Mouse (Mus musculus) lung, adult 2 months (tissue): Measurements from ENCODE around the gene Galnt6. TPM values are rescaled to one million over a fixed set of nuclear protein-coding genes. Genes with fewer than 3 reads are reported as not detected.
A peak's percentile ranks its signal among the peaks of the same experiment; 100 is the strongest.
"Not testable (repeated sequence)": the region's sequence is repeated elsewhere in the genome, so short reads cannot be mapped to it uniquely, and the experiment has no call there.

Experiments
- DNase-seq: peaks from one replicate; pipeline ENCODE4 v3.0.0; 2022
- H3K4me1 ChIP-seq: fragments of 200-500 bp; 2 replicates; pipeline ENCODE4 v1.6.1; 2011; ENCODE audit warnings: low read length; ENCODE audit not compliant: control insufficient read depth, insufficient read depth
- H3K4me3 ChIP-seq: fragments of 200-500 bp; replicated peaks from 2 replicates; pipeline ENCODE3; 2011; ENCODE audit warnings: low read depth, mild to moderate bottlenecking, control low read depth, low read length; ENCODE audit errors: extremely low read depth
- CTCF ChIP-seq: fragments of 200-500 bp; IDR thresholded peaks from 2 replicates; pipeline ENCODE4 v1.5.1; 2011; ENCODE audit warnings: mild to moderate bottlenecking, low read length, control low read depth; ENCODE audit not compliant: insufficient read depth
- POLR2A ChIP-seq: fragments of 200-500 bp; IDR thresholded peaks from 2 replicates; pipeline ENCODE4 v1.6.1; 2011; ENCODE audit warnings: low read depth, mild to moderate bottlenecking, control low read depth, low read length, borderline replicate concordance; ENCODE audit errors: extremely low read depth
- WGBS: fragments of 180-500 bp; shearing (Covaris S2); methylation state at CpG from one replicate; pipeline ENCODE4 v1.1.7; 2018; 5-methylcytosine and 5-hydroxymethylcytosine counted together
- polyA plus RNA-seq: library from polyadenylated mRNA; depleted of rRNA; stranded (reverse); fragments of >200 nt; gene quantifications from 2 replicates; pipeline ENCODE4 v1.2.3, GENCODE M21; 2012; rRNA removed

Galnt6 gene
- 3.8 and 4.0 TPM in 2 replicates for polyA plus RNA-seq

DNA sequence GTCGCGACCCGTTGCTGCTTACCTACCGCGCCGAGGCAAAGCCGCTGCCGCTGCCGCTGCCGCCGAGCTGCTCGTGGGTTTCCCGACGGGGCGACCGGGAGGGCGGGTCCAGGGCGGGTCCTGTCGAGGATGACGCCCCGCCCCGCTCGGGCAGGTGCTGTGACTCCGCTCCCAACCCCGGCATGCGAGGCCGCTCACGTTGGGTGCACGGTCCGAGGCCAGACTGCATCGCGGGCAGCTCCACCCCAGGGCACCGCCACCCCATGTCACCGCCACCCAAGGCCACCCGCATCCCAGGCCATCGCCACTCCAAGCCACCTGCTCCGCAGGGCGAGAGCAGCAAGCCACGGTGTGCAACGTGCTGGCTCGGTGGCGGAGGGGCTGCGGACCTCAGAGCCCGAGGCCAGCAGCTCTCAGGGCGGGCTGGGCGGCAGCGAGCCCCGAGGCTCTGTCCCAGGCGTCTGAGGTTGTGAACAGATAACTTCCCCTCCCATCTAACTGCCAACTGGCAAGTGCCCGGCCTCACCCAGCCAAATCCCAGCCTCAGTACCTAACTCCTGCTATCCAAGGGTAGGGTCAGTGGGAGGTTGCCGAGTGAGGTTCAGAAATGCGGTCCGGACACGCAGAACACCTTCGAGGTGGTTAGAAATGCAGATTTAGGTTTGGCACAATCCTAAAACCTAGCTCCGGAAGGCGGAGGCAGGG is at the start of gene Galnt6:
Gene Galnt6 (minus strand): TSS at position 96 of the 705 bp plus-strand sequence.
- DNase-seq, result no peak
- 7% methylated on average over 57 of the region's 57 CpGs for WGBS
- peaks cover 3% of the 10 kb centered on the region; the same call in 1 of the 2 replicates for H3K4me1 ChIP-seq
- peak within 1 kb of the TSS; percentile 56 for H3K4me3 ChIP-seq
- TF ChIP-seq POLR2A (no peak), CTCF (no peak)

DNA sequence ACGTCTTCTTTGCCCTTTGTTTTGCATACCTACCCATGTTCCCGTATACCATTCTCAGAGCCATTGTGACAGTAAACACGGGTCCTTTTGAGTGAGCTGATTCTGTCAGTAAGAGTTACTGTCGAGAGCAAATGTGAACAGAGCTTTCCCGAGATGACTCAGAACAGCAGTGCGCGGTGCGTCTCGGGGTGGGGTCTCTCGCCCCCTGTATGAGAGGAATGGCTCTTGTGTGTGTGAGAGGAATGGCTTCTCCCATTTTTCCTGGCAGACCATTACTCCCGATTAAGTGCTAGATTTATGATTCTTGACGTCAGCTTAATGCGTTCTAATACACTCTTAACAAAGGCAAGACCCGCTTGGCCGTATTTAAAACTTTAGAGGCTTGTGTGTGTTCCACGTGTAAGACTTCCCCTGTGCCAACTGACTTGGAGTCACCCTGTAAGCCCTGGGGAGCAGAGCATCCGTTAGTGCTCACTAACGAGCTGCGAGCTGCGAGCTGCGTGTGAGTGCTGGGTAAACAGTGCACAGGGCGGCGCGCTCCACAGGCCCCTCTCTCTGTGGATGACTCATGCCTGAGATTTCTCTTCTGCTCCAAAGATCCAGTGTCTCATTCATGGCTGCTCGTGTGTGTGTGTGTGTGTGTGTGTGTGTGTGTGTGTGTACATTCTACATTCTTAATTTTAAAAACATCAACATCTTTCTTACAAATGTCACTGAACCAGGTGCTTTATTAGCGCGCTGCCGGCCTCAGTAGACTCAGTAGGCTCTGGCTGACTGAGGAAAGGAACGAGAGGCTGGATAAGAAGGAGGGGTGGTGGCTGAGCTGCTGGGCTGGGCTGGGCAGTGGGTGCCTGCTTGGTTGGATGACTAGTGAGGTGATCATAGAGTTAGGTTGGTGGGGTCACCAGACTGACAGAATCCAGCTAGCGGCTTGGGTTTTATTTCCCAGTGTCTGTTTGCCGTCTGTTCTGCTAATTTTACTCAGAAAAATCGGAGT is 48.1 kb upstream of the Galnt6 start:
- TF ChIP-seq POLR2A, result no peak
- TF ChIP-seq CTCF, result no peak
- no peak for DNase-seq
- 37% methylated on average over 32 of the region's 32 CpGs for WGBS
- H3K4me1 ChIP-seq, result no peaks in the 10 kb centered on the region
- no peak overlapping the region for H3K4me3 ChIP-seq

DNA sequence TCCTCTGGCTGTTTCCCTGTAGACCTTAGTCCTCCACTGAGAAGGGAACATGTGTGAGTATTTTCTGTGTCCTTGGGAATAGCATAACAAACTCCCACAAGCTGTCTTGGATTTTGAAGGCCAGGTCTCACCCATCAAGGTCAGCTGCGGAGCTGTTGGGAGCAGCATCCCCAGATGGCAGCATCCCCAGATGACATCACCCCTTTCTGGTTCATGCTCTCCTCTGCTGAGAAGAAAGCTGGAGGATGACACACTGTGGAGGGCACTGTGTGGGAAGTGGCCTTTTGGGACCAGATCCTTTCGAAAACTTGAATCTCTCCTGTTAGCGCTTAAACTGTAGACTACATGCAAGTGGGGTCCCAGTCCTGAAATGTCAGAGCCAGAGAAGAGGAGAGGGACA is 47.2 kb upstream of the Galnt6 start:
- H3K4me3 ChIP-seq, result no peak overlapping the region
- DNase-seq, result no peak
- no peaks in the 10 kb centered on the region for H3K4me1 ChIP-seq
- 87% methylated on average over 3 of the region's 3 CpGs for WGBS
- TF ChIP-seq POLR2A, result no peak
- no peak for TF ChIP-seq CTCF

DNA sequence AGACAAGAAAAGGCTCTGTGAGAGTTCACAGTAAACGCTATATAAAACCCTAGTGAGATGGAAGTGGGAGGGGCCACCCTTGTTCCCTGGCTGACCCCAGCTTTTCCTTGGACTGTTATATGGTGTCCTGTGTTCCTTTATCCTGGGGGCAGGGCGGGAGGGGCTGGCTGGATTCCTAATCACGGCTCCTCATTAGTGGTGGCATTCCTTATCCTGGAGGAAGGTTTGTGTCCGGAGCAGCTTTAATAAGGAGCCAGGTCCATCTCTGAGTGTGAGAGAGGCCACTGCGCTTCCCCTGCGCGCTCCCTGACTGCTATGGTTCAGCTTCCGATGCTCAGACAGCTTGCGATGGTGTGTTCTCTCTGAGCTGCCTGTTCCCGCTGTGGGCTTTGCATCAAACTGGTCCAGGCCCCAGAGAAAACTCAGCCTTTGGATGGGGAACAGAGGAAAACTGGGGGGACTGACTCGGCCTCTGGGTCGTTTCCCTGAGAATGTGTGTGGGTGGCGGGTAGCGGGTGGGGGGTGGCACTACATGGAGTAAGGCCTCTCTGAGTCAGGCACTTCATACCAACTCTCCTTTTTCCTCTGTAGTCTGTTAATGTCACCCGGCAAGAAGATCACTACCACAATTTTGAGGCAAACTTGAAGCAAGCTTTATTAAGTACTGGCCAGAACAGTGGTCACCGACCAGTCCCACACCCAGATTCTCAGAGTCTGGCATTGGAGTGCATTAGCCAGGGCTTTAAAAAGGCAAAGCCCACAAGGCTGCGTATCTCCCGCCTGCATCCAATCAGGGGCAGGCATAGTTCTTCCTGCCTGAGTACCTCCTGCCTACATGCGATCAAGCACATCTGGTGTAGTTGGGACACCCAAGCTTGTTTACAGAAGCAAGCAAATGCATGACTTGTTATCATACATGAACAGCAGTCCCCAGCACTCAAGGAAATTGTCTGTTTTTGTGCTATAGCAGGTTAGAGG is 46.3 kb upstream of the Galnt6 start:
- TF ChIP-seq CTCF (no peak), POLR2A (no peak)
- no peak overlapping the region for H3K4me3 ChIP-seq
- no peak for DNase-seq
- H3K4me1 ChIP-seq, result no peaks in the 10 kb centered on the region
- 56% methylated on average over 19 of the region's 19 CpGs for WGBS

DNA sequence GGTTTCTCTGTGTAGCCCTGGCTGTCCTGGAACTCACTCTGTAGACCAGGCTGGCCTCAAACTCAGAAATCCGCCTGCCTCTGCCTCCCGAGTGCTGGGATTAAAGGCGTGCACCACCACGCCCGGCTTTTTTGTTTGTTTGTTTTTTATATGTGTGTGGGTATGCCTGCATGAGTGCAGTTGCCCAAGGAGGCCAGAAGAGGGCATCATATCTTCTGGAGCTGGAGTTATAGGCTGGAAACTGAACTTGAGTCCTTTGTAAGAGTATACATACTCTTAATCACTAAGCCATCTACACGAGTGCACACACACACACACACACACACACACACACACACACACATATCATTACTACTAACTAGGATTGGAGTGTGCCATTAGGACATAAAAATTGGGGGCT is 44.7 kb upstream of the Galnt6 start:
- H3K4me1 ChIP-seq, DNase-seq, H3K4me3 ChIP-seq: not testable (repeated sequence)
- WGBS, result 96% methylated on average over 6 of the region's 6 CpGs

- WGBS, result 81% methylated on average over 4 of the region's 4 CpGs
Measured at GRCm38 (mm10) chr15:100772685-100773084, 43.5 kb upstream of the Galnt6 start.

DNA sequence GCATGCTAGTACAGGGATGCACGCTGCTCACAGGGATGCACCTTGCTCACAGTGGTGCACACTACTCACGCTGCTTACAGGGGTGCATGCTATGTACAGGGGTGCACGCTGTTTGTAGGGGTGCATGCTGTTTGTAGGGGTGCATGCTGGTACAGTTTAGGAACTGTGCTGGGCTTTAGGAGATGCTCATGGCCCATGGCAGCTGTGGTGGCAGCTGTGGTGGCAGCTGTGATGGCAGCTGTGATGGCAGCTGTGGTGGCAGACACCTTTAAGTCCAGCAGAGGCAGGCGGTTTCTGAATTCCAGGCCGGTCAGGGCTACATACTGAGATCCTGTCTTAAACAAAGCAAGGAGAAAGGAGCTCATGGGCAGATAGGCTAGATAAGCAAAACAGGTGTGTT is 41.2 kb upstream of the Galnt6 start:
- no peak for TF ChIP-seq POLR2A
- TF ChIP-seq CTCF, result no peak
- H3K4me3 ChIP-seq, result no peak overlapping the region
- whole genome bisulfite sequencing, result 88% methylated on average over 5 of the region's 5 CpGs
- no peak for DNase-seq
- H3K4me1 ChIP-seq, result no peaks in the 10 kb centered on the region

More at GRCm38 (mm10) chr15:100772685-100773084, 43.5 kb upstream of the Galnt6 start:
- Histone ChIP-seq H3K4me3 (no peak overlapping the region), H3K4me1 (no peaks in the 10 kb centered on the region)
- 0 out of 2 replicates have a peak, but pooled peaks have one; percentile 9 for TF ChIP-seq CTCF
- no peak for TF ChIP-seq POLR2A
- DNase-seq, result no peak

- WGBS, result 45% methylated on average over 4 of the region's 4 CpGs
- not testable (repeated sequence) for H3K4me3 ChIP-seq, DNase-seq
Measured at GRCm38 (mm10) chr15:100769023-100769422, 39.8 kb upstream of the Galnt6 start.

GRCm38 (mm10) chr15:100767851-100768250 is 38.7 kb upstream of the Galnt6 start:
- no peak for TF ChIP-seq POLR2A
- no peak for TF ChIP-seq CTCF
- DNase-seq, result no peak
- H3K4me1 ChIP-seq, result no peaks in the 10 kb centered on the region
- H3K4me3 ChIP-seq, result no peak overlapping the region
- 64% methylated on average over 13 of the region's 13 CpGs for WGBS

More at GRCm38 (mm10) chr15:100769023-100769422, 39.8 kb upstream of the Galnt6 start:
- H3K4me1 ChIP-seq, result not testable (repeated sequence)
